Mouse (Mus musculus) megakaryocyte-erythroid progenitor cell, adult 5-6 weeks (primary cell): ENCODE results near the gene 6430571L13Rik. TPM values are rescaled to one million over a fixed set of nuclear protein-coding genes. Genes with fewer than 3 reads are reported as not detected.

Experiments used
- ATAC-seq: replicated peaks from 2 replicates; pipeline ENCODE4 v1.8.0; 2016; ENCODE audit warnings: mild to moderate bottlenecking, inconsistent platforms; ENCODE audit not compliant: severe bottlenecking, poor library complexity, low FRiP score, low TSS enrichment
- total RNA-seq, 2 experiments: library from RNA; stranded (forward) in 1 of 2; stranded (reverse) in 1 of 2; fragments of 200-1000, 215-1000 nt in 1 of 2; fragments of >200 nt in 1 of 2; fragmentation: Nextera tagmentation in 1 of 2; gene quantifications; 2 replicates each; pipeline ENCODE4 v1.2.3; 2014 to 2017

6430571L13Rik gene
- total RNA-seq, 2 experiments from 2014 or later, result 0.47 TPM; not detected in 1

- ATAC-seq, result peak; percentile 85
These were observed 29.1 kb downstream of the 6430571L13Rik start for GRCm38 (mm10) chr9:107369270-107370105.

- ATAC-seq, result no peak
These were observed 29.7 kb downstream of the 6430571L13Rik start for GRCm38 (mm10) chr9:107370106-107370463.

- no peak for ATAC-seq
These were observed 32.0 kb downstream of the 6430571L13Rik start for GRCm38 (mm10) chr9:107372441-107372840.

DNA sequence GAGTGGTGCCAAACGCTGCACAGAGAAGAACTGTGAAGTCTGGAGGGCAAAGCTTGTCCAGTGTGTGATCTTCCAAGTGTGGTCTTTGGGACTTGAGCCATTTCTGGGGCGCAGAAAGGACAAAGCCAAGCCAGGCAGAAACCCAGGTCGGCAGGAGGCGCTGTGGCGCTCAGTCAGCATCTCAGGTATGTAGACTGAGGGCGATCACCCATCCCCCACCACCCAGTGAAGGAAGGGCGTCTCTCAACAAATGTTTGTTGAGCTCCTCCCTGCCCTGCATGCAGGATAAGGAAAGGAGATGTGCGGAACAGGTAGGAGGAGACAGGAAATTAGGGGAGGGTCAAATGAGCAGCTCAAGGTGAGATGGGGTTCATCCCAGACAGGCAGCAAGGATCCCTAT lies 34.2 kb downstream of the 6430571L13Rik start:
- ATAC-seq, result no peak

DNA sequence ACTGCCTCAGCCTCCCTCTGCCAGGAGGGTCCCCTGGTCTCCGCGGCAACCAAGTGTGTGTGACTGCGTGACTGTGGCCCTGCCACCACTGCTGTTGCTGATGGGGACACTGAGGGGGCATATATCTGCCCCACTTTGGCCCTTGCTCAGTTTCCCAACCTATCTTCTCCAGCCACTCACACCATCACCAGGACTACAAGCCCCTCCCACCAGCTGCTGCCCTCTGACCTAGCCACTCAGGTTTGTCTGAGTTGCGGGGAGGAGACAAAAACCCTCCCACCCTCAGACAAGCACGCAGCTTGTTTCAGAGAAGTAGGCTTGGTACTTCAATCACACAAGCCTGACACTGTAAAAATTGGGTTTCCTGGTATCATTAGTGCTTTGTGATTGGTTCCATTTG lies 35.0 kb downstream of the 6430571L13Rik start:
- ATAC-seq, result no peak

- ATAC-seq, result no peak
These were observed 37.6 kb downstream of the 6430571L13Rik start for GRCm38 (mm10) chr9:107377961-107378512.

- peak; percentile 63 for ATAC-seq
These were observed 41.3 kb downstream of the 6430571L13Rik start for GRCm38 (mm10) chr9:107381723-107382122.

DNA sequence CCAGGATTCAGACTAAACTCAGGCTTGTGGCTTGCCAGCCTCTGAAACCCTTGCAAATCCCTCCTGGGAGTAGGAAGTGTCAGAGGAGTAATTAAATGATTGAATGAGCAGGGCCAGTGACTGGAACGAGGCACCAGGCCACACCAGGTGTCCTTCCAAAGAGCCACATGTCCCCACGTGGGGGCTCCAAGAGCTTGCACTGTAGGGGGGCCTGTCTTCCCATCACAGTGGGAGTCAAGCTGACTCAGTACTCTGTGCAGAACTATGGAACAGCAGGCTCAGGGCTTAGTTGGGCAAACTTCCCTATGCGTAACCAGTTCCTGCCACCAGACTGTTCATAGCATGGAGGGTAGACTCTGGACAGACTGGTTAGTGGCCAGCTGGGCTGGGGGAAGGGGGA lies 44.0 kb downstream of the 6430571L13Rik start:
- no peak for ATAC-seq

GRCm38 (mm10) chr9:107386722-107387121 lies 46.3 kb downstream of the 6430571L13Rik start:
- no peak for ATAC-seq

DNA sequence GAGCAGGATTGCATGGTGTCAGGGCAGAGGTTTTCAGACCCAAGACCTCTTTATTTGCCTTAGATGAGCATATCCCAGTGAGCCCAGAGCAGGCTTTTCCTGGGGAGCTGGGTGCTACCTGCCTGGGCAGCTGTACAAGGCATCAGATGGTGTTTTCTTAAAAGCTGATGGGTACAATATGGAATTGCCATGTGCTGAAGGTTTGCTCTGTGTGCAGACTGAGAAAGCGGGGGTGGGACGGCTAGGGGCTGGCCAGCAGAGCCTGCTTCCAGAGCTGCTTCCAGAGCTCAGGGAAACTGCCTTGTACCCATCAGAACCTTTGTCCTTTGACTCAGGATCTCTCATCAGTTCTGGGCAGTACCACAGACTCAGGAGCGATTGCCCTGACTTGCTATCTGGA lies 47.3 kb downstream of the 6430571L13Rik start:
- no peak for ATAC-seq

- no peak for ATAC-seq
These were observed 47.9 kb downstream of the 6430571L13Rik start for GRCm38 (mm10) chr9:107388263-107388662.

DNA sequence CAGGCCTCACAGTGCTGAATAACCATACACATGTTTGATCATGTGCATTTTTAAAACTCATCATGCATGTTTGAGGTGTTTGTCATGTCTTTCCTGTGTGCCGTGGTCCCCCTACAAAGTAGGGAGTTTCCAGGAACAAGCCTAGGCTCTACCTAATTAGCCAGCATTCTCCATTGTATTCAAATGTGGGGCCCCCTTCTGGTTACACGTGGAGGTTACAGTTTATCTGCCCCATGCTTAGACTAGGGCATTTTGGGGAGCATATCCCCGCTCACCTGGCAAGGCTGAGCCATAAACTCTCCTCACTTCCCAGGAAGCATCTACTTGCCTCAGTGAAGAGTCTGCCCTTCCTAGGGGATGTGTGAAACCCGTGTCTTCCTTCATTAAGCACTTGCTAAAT lies 56.0 kb downstream of the 6430571L13Rik start:
- ATAC-seq, result 0 out of 2 replicates have a peak, but pooled peaks have one; percentile 54

GRCm38 (mm10) chr9:107398968-107399367 lies 58.6 kb downstream of the 6430571L13Rik start:
- no peak for ATAC-seq

DNA sequence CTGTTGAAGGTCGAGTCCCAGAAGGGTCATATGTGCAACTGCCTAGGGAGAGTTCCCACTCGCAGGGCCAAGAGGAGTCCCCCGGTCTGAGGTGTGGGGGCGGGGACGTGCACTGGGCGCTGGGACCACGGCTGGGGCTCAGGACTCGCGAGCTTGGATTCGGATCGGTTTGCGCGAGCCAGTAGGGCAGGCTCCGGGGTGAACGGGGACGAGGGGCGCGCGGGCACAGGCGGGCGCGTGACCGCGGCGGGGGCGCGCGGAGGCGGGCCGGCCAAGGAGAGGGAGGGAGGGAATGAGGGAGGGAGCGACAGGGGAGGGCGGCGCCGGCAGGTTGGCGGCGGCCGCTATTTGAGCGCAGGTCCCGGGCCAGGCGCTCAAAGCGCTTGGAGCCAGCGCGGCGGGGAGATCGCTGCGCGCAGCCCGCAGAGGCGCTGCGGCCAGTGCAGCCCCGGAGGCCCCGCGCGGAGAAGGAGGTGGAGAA lies 59.1 kb downstream of the 6430571L13Rik start, which contains the start of gene Cacna2d2:
Gene Cacna2d2, plus strand, starts transcription at position 122 of the 481 bp plus-strand sequence.
- ATAC-seq, result no peak

DNA sequence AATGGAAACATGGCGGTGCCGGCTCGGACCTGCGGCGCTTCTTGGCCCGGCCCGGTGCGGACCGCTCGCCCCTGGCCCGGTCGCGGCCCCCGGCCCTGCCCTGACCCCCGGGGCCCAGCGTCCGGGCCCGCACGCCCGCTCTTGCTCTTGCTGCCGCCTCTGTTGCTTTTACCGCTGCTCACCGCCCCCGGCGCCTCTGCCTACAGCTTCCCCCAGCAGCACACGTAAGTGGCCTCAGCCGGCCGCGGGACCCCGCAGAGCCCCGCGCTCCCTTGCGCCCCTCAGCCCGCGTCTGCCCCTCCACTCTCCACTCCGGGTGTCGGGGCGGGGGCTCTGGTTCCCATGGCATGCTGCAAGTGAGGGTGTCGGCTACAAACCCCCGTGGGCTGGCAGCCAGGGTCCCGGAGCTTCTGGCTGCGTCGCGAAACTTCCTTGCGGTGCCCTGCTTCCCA lies 59.7 kb downstream of the 6430571L13Rik start:
- ATAC-seq, result no peak

DNA sequence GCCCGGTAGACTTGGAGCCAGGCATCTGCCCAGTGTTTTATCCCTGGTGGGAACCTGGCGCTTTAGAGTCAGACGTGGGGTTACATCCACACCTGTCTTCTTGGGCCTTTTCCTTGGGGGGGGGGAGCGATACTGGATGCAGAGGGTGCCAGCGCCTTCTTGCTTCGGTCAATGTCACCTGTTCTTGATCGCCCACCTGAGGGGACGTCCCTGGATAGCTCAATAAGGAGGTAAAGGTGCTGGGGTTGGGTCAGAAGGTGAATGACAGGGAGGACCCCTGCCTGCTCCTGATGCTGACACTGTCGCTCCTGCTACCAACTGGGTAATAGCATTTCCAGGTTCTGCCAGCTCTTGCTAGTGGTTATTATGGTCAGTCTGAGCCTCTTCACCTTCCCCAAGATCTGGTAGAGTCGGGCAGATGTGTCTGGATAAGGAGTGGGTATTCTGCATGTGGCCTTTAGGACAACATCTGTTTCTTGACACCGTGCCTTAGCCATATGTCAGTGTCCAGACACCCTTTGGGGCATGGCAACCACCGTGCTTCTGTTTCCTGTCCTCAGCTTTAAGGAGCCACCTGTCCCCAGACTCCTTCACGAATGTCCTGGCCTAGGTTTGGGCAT lies 60.4 kb downstream of the 6430571L13Rik start:
- no peak for ATAC-seq
